Mouse (Mus musculus) frontal cortex, adult 2 months (tissue): ENCODE measurements at regions not wholly inside any gene's neighbourhood (a gene's known extent, or its start where the extent isn't known, plus 50 kb on each side); places are given as distances from the start of the nearest gene placed in this dataset.

Experiments used
- DNase-seq, 2 experiments: peaks; one replicate each; pipeline ENCODE4 v3.0.0; 2022; ENCODE audit warnings: low spot score in 1 of 2; ENCODE audit errors: extremely low spot score in 1 of 2

DNA sequence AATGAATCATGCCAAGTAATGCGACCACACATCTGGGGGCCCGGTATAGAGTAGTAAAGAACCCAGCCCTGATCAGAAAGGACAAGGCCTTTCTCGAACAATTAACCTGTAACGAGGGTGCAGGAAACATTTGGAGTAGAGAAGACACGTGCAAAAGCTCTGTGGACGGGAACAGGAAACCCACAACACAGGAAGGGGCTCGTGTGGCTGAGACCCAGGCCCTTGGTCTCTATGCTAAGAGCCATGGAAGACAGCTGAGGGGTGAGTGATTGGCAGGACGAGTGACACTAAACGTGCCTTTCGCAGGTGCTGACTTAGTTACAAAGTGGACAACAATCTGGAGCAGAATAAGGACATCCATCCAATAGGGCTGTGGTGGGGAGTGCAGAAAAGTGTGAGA lies 106.3 kb downstream of the Sp3 start:
- no peak for DNase-seq

- DNase-seq = no peak
Measured at GRCm38 (mm10) chr2:72874533-72874932, 105.7 kb downstream of the Sp3 start.

- DNase-seq = no peak
Measured at GRCm38 (mm10) chr2:72875677-72876076, 104.6 kb downstream of the Sp3 start.

- DNase-seq = no peak
Measured at GRCm38 (mm10) chr2:72880016-72880415, 100.2 kb downstream of the Sp3 start.

GRCm38 (mm10) chr2:72881554-72881953 lies 98.7 kb downstream of the Sp3 start:
- no peak for DNase-seq

GRCm38 (mm10) chr2:72886250-72886649 lies 94.0 kb downstream of the Sp3 start:
- no peak for DNase-seq
